In genomic region chr10:83242106-83242686, GRCm38 (mm10) we compare ENCODE assay signal across 12 mouse cellular contexts.
A peak's percentile ranks its signal among the peaks of the same experiment; 100 is the strongest.
DNase-seq lines count a peak whose midpoint lies in the region; ATAC-seq and TF ChIP-seq lines count a peak whose summit lies in the region.
"Had no signal": no experiment of that assay in that cellular context is flagged by ENCODE, and none has a peak within 500 bp of the region (broad histone marks: within the 10 kb centered on the region; RNA-seq: fewer than 3 reads in every experiment).

No protein-coding gene starts in this region.

- H3K9ac ChIP-seq in heart, embryonic 16.5 days (ENCODE audit: low read length): no peak overlapping the region
- no peak overlapping the region for H3K9ac ChIP-seq in heart, adult 2 months (ENCODE audit: low read depth, low read length)
- H3K9ac ChIP-seq in neural tube, embryonic 15.5 days (replicated peaks): no peak overlapping the region
- H3K9ac ChIP-seq in hindbrain, embryonic 16.5 days (ENCODE audit: low read depth, low read length): no peak overlapping the region
- H3K9ac ChIP-seq in midbrain, embryonic 14.5 days (replicated peaks; ENCODE audit: low read length): no peak overlapping the region
- H3K9ac ChIP-seq: limb, embryonic 15.5 days had no signal

- no peaks in the 10 kb centered on the region for H3K36me3 ChIP-seq in heart, embryonic 16.5 days (ENCODE audit: control insufficient read depth, insufficient read depth)
- H3K36me3 ChIP-seq in heart, adult 2 months (ENCODE audit: control insufficient read depth, insufficient read depth, low read length): no peaks in the 10 kb centered on the region
- no peaks in the 10 kb centered on the region for H3K36me3 ChIP-seq in neural tube, embryonic 15.5 days
- no peaks in the 10 kb centered on the region for H3K36me3 ChIP-seq in hindbrain, embryonic 16.5 days (ENCODE audit: control insufficient read depth, insufficient read depth, low read length)
- H3K36me3 ChIP-seq in midbrain, embryonic 14.5 days (ENCODE audit: control insufficient read depth, insufficient read depth, low read length): no peaks in the 10 kb centered on the region
- H3K36me3 ChIP-seq: limb, embryonic 15.5 days had no signal

- TF ChIP-seq CTCF in heart, adult 2 months (IDR thresholded peaks at IDR 0.05): no peak

- H3K4me3 ChIP-seq in heart, embryonic 16.5 days (ENCODE audit: low read length): no peak overlapping the region
- no peak overlapping the region for H3K4me3 ChIP-seq in heart, adult 2 months
- H3K4me3 ChIP-seq in neural tube, embryonic 15.5 days (replicated peaks): no peak overlapping the region
- H3K4me3 ChIP-seq in hindbrain, embryonic 16.5 days (ENCODE audit: low read length): no peak overlapping the region
- H3K4me3 ChIP-seq in midbrain, embryonic 14.5 days (replicated peaks; ENCODE audit: low read depth, low read length): no peak overlapping the region
- H3K4me3 ChIP-seq: limb, embryonic 15.5 days had no signal

- no peaks in the 10 kb centered on the region for H3K9me3 ChIP-seq in heart, embryonic 16.5 days (replicated peaks; ENCODE audit: control insufficient read depth, low read length)
- H3K9me3 ChIP-seq in neural tube, embryonic 15.5 days (replicated peaks): no peaks in the 10 kb centered on the region
- H3K9me3 ChIP-seq in hindbrain, embryonic 16.5 days (ENCODE audit: control insufficient read depth, low read length): no peaks in the 10 kb centered on the region
- H3K9me3 ChIP-seq in midbrain, embryonic 14.5 days (ENCODE audit: control insufficient read depth, low read length): no peaks in the 10 kb centered on the region
- H3K9me3 ChIP-seq: limb, embryonic 15.5 days had no signal

- no peak for ATAC-seq in heart, embryonic 16.5 days (replicated peaks; ENCODE audit: extremely low read depth, insufficient read depth, low FRiP score)
- ATAC-seq in neural tube, embryonic 15.5 days (ENCODE audit: low FRiP score): no peak
- peak; percentile 71; the same call in 1 of the 2 replicates for ATAC-seq in hindbrain, embryonic 16.5 days
- no peak for ATAC-seq in midbrain, embryonic 14.5 days (ENCODE audit: low FRiP score, low TSS enrichment)

- H3K27ac ChIP-seq in heart, embryonic 16.5 days (ENCODE audit: low read length): no peak overlapping the region
- H3K27ac ChIP-seq in heart, adult 2 months: no peak overlapping the region
- H3K27ac ChIP-seq in neural tube, embryonic 15.5 days (replicated peaks): 0 out of 2 replicates have a peak overlapping the region, but pooled peaks have one; percentile 5
- no peak overlapping the region for H3K27ac ChIP-seq in hindbrain, embryonic 16.5 days (ENCODE audit: low read depth, low read length)
- peak overlapping the region; percentile 55 for H3K27ac ChIP-seq in midbrain, embryonic 14.5 days (replicated peaks; ENCODE audit: low read depth, low read length)
- H3K27ac ChIP-seq: limb, embryonic 15.5 days had no signal

- no peak for TF ChIP-seq POLR2A in heart, adult 2 months (IDR thresholded peaks at IDR 0.05; ENCODE audit: insufficient read depth, low read depth, low read length)

- peaks cover 10% of the 10 kb centered on the region; the same call in 1 of the 2 replicates for H3K4me1 ChIP-seq in heart, embryonic 16.5 days (ENCODE audit: control insufficient read depth, insufficient read depth, low read length)
- H3K4me1 ChIP-seq in heart, adult 2 months (ENCODE audit: control insufficient read depth, insufficient read depth, low read length): no peaks in the 10 kb centered on the region
- H3K4me1 ChIP-seq in neural tube, embryonic 15.5 days: peaks cover 12% of the 10 kb centered on the region
- peaks cover 3% of the 10 kb centered on the region; the same call in 1 of the 2 replicates for H3K4me1 ChIP-seq in hindbrain, embryonic 16.5 days (ENCODE audit: control insufficient read depth, insufficient read depth, low read depth, low read length)
- peaks cover 15% of the 10 kb centered on the region for H3K4me1 ChIP-seq in midbrain, embryonic 14.5 days (ENCODE audit: control insufficient read depth, insufficient read depth, low read length)
- H3K4me1 ChIP-seq: limb, embryonic 15.5 days had no signal

- WGBS in heart, embryonic 16.5 days: 32% methylated on average over 11 of the region's 11 CpGs
- 46% methylated on average over 11 of the region's 11 CpGs for WGBS in heart, adult 2 months
- WGBS in neural tube, embryonic 15.5 days: 51% methylated on average over 11 of the region's 11 CpGs
- 33% methylated on average over 11 of the region's 11 CpGs for WGBS in hindbrain, embryonic 16.5 days
- 9% methylated on average over 11 of the region's 11 CpGs for WGBS in midbrain, embryonic 14.5 days

- intact Hi-C loops in heart, adult 2 months (cut with DNase I): no loop called here

- H3K4me2 ChIP-seq in heart, embryonic 16.5 days (ENCODE audit: low read depth, low read length): 0 out of 2 replicates have a peak overlapping the region, but pooled peaks have one; percentile 12
- H3K4me2 ChIP-seq in neural tube, embryonic 15.5 days: no peak overlapping the region
- H3K4me2 ChIP-seq in hindbrain, embryonic 16.5 days (ENCODE audit: low read length): peak overlapping the region; percentile 15; the same call in 1 of the 2 replicates
- H3K4me2 ChIP-seq in midbrain, embryonic 14.5 days (ENCODE audit: low read length): peak overlapping the region; percentile 13
- H3K4me2 ChIP-seq: limb, embryonic 15.5 days had no signal

- H3K27me3 ChIP-seq in heart, embryonic 16.5 days (ENCODE audit: control insufficient read depth, insufficient read depth, low read length): no peaks in the 10 kb centered on the region
- H3K27me3 ChIP-seq in heart, adult 2 months (ENCODE audit: control insufficient read depth, insufficient read depth, low read length): no peaks in the 10 kb centered on the region
- H3K27me3 ChIP-seq in neural tube, embryonic 15.5 days (replicated peaks): no peaks in the 10 kb centered on the region
- no peaks in the 10 kb centered on the region for H3K27me3 ChIP-seq in hindbrain, embryonic 16.5 days (replicated peaks; ENCODE audit: control insufficient read depth, insufficient read depth, low read length)
- H3K27me3 ChIP-seq in midbrain, embryonic 14.5 days (ENCODE audit: control insufficient read depth, insufficient read depth, low read length): no peaks in the 10 kb centered on the region
- H3K27me3 ChIP-seq: limb, embryonic 15.5 days had no signal

- TF ChIP-seq EP300 in heart, adult 2 months (IDR thresholded peaks at IDR 0.05; ENCODE audit: insufficient read depth, low read depth, low read length): no peak

- no peaks in the 10 kb centered on the region for H3K79me2 ChIP-seq in heart, adult 2 months (replicated peaks; ENCODE audit: control insufficient read depth, insufficient read depth, low read length)

- no peak for DNase-seq in heart, adult 2 months
- no peak for DNase-seq in neural tube, embryonic 10.5 days (ENCODE audit: extremely low spot score, low spot score)
- DNase-seq in midbrain, embryonic 14.5 days: peak; percentile 76
- no peak for DNase-seq in kidney, adult 11 months
- no peak for DNase-seq in liver
- DNase-seq: adrenal gland, postnatal 10 days; gastrocnemius, postnatal 36 days; heart, postnatal 14 days had no signal

Comparison
In these comparisons a context has a peak if more than half of its experiments do, and no peak if none do; other contexts are left out.
1. H3K27ac ChIP-seq: peak in neural tube, embryonic 15.5 days (single experiment) and midbrain, embryonic 14.5 days (single experiment); none in heart, embryonic 16.5 days (single experiment), heart, adult 2 months (single experiment) and hindbrain, embryonic 16.5 days (single experiment).